Comparison of ENCODE assay signal across 16 mouse cellular contexts in the genomic region with DNA sequence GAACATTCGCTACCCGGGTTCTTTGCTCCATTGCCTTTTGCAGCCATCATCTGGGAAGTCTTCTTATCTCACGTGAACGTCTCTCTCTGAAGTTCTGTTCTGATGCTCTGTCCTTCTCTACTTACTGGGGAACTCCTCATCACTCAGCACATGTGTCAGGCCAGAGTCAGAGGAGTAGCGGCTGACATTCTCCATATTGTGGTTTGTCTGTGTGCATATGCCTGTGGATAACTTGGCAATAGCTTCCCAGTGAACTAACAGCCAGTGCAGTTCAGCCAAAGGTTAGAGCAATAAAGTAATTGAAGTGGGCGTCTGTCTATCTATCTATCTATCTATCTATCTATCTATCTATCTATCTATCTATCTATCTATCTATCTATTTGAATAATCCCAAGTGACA.
DNase-seq lines count a peak whose midpoint lies in the region; ATAC-seq and TF ChIP-seq lines count a peak whose summit lies in the region.
"Had no signal": no experiment of that assay in that cellular context is flagged by ENCODE, and none has a peak within 500 bp of the region (broad histone marks: within the 10 kb centered on the region; RNA-seq: fewer than 3 reads in every experiment).

No protein-coding gene starts in this region.

- 0 out of 2 replicates have a peak overlapping the region, but pooled peaks have one; percentile 2 for H3K27ac ChIP-seq in heart, embryonic 10.5 days
- no peak overlapping the region for H3K27ac ChIP-seq in heart, adult 2 months
- no peak overlapping the region for H3K27ac ChIP-seq in kidney, postnatal 0 days
- H3K27ac ChIP-seq in intestine, embryonic 15.5 days: peak overlapping the region; percentile 59
- H3K27ac ChIP-seq: forebrain, embryonic 15.5 days; layer of hippocampus, adult 2 months had no signal

- no peak overlapping the region for H3K4me3 ChIP-seq in heart, embryonic 10.5 days
- H3K4me3 ChIP-seq in heart, adult 2 months: no peak overlapping the region
- H3K4me3 ChIP-seq in kidney, postnatal 0 days (replicated peaks; ENCODE audit: low read depth, low read length): no peak overlapping the region
- H3K4me3 ChIP-seq in intestine, embryonic 15.5 days (replicated peaks): no peak overlapping the region
- H3K4me3 ChIP-seq: forebrain, embryonic 15.5 days; layer of hippocampus, adult 2 months had no signal

- ATAC-seq in kidney, postnatal 0 days (replicated peaks; ENCODE audit: low FRiP score, low read depth): no peak
- peak; percentile 43; the same call in 1 of the 2 replicates for ATAC-seq in intestine, embryonic 15.5 days
- ATAC-seq: forebrain, embryonic 15.5 days; liver, postnatal 0 days had no signal

- H3K4me2 ChIP-seq in kidney, postnatal 0 days (ENCODE audit: low read length): no peak overlapping the region
- H3K4me2 ChIP-seq in intestine, embryonic 15.5 days (replicated peaks): no peak overlapping the region
- H3K4me2 ChIP-seq: forebrain, embryonic 15.5 days had no signal

- H3K4me1 ChIP-seq in heart, embryonic 10.5 days: peaks cover 38% of the 10 kb centered on the region
- H3K4me1 ChIP-seq in heart, adult 2 months (ENCODE audit: control insufficient read depth, insufficient read depth, low read length): no peaks in the 10 kb centered on the region; the same call in 1 of the 2 replicates
- no peaks in the 10 kb centered on the region for H3K4me1 ChIP-seq in kidney, postnatal 0 days (replicated peaks; ENCODE audit: insufficient read depth, low read length)
- H3K4me1 ChIP-seq in intestine, embryonic 15.5 days (replicated peaks): peaks cover 10% of the 10 kb centered on the region
- H3K4me1 ChIP-seq: forebrain, embryonic 15.5 days had no signal

- no peaks in the 10 kb centered on the region for H3K9me3 ChIP-seq in heart, embryonic 10.5 days
- H3K9me3 ChIP-seq in kidney, postnatal 0 days (replicated peaks; ENCODE audit: low read length): no peaks in the 10 kb centered on the region
- no peaks in the 10 kb centered on the region for H3K9me3 ChIP-seq in intestine, embryonic 15.5 days
- H3K9me3 ChIP-seq: forebrain, embryonic 15.5 days had no signal

- no peaks in the 10 kb centered on the region for H3K27me3 ChIP-seq in heart, embryonic 10.5 days (ENCODE audit: insufficient read depth, poor library complexity, severe bottlenecking)
- H3K27me3 ChIP-seq in heart, adult 2 months (ENCODE audit: control insufficient read depth, insufficient read depth, low read length): 0 out of 2 replicates have a peak, but pooled peaks cover under 1% of the 10 kb centered on the region
- H3K27me3 ChIP-seq in kidney, postnatal 0 days (ENCODE audit: insufficient read depth, low read length): no peaks in the 10 kb centered on the region
- H3K27me3 ChIP-seq in intestine, embryonic 15.5 days (replicated peaks): no peaks in the 10 kb centered on the region
- H3K27me3 ChIP-seq: CH12.LX; forebrain, embryonic 15.5 days had no signal

- TF ChIP-seq POLR2A in heart, adult 2 months (IDR thresholded peaks at IDR 0.05; ENCODE audit: insufficient read depth, low read depth, low read length): no peak

- H3K9ac ChIP-seq in heart, adult 2 months (ENCODE audit: low read depth, low read length): no peak overlapping the region
- no peak overlapping the region for H3K9ac ChIP-seq in kidney, postnatal 0 days (ENCODE audit: low read depth, low read length)
- H3K9ac ChIP-seq in intestine, embryonic 15.5 days: no peak overlapping the region
- H3K9ac ChIP-seq: forebrain, embryonic 15.5 days; liver, postnatal 0 days had no signal

- H3K79me2 ChIP-seq in heart, adult 2 months (replicated peaks; ENCODE audit: control insufficient read depth, insufficient read depth, low read length): no peaks in the 10 kb centered on the region

- intact Hi-C loops in heart, adult 2 months (cut with DNase I): no loop called here

- no peak for TF ChIP-seq CTCF in heart, adult 2 months (IDR thresholded peaks at IDR 0.05)
- no peak for TF ChIP-seq CTCF in kidney, postnatal 0 days (IDR thresholded peaks at IDR 0.05; ENCODE audit: low read depth)

- WGBS in heart, embryonic 10.5 days: 33% methylated on average over 6 of the region's 6 CpGs
- WGBS in heart, adult 2 months: 79% methylated on average over 6 of the region's 6 CpGs
- WGBS in kidney, postnatal 0 days: 62% methylated on average over 6 of the region's 6 CpGs
- 50% methylated on average over 6 of the region's 6 CpGs for WGBS in intestine, embryonic 15.5 days

- DNase-seq in heart, embryonic 10.5 days (ENCODE audit: low spot score): no peak
- no peak for DNase-seq in heart, adult 2 months
- DNase-seq in kidney, postnatal 0 days (ENCODE audit: low spot score): peak; percentile 30
- no peak for DNase-seq in kidney, postnatal 10 days
- DNase-seq in 3134 (ENCODE audit: extremely low read depth, insufficient read length, low spot score): peak; percentile 28
- DNase-seq in cerebellum, adult 11 months: no peak
- DNase-seq in c-Kit-positive CD71-positive TER-119-positive erythroid progenitor cells, embryonic 14.5 days (ENCODE audit: low spot score): no peak
- DNase-seq: cerebellum, adult 9-10 months; gastrocnemius, postnatal 25 days; liver, postnatal 0 days; right cerebral cortex, postnatal 25 days; thymus, postnatal 14 days had no signal

- no peaks in the 10 kb centered on the region for H3K36me3 ChIP-seq in heart, embryonic 10.5 days
- H3K36me3 ChIP-seq in heart, adult 2 months (ENCODE audit: control insufficient read depth, insufficient read depth, low read length): no peaks in the 10 kb centered on the region
- H3K36me3 ChIP-seq in kidney, postnatal 0 days (ENCODE audit: insufficient read depth, low read length): no peaks in the 10 kb centered on the region
- H3K36me3 ChIP-seq in intestine, embryonic 15.5 days: no peaks in the 10 kb centered on the region
- H3K36me3 ChIP-seq: forebrain, embryonic 15.5 days had no signal

- no peak for TF ChIP-seq EP300 in heart, adult 2 months (IDR thresholded peaks at IDR 0.05; ENCODE audit: insufficient read depth, low read depth, low read length)

Comparison
In these comparisons a context has a peak if more than half of its experiments do, and no peak if none do; other contexts are left out.
1. DNase-seq: peak in kidney, postnatal 0 days (single experiment) and 3134 (single experiment); none in heart, embryonic 10.5 days (single experiment), heart, adult 2 months (0 of 2), kidney, postnatal 10 days (single experiment), cerebellum, adult 11 months (single experiment) and c-Kit-positive CD71-positive TER-119-positive erythroid progenitor cells, embryonic 14.5 days (single experiment).
2. H3K27ac ChIP-seq: peak in heart, embryonic 10.5 days (single experiment) and intestine, embryonic 15.5 days (single experiment); none in heart, adult 2 months (single experiment) and kidney, postnatal 0 days (single experiment).